In genomic region chr6:90892401-90892800, GRCm38 (mm10) we compare ENCODE assay signal across 34 mouse cellular contexts.
"Had no signal": no experiment of that assay in that cellular context is flagged by ENCODE, and none has a peak within 500 bp of the region (broad histone marks: within the 10 kb centered on the region; RNA-seq: fewer than 3 reads in every experiment).

No protein-coding gene starts in this region.

- H3K4me2 ChIP-seq: heart, embryonic 11.5 days; heart, embryonic 12.5 days; heart, embryonic 13.5 days; heart, embryonic 15.5 days; hindbrain, embryonic 12.5 days; hindbrain, embryonic 13.5 days; hindbrain, embryonic 14.5 days; hindbrain, embryonic 15.5 days; intestine, embryonic 15.5 days; kidney, embryonic 15.5 days had no signal

- ATAC-seq: hindbrain, embryonic 16.5 days; hindbrain, postnatal 0 days; inflammation-experienced regulatory T-cells, adult 6 months; intestine, embryonic 15.5 days; intestine, embryonic 16.5 days; intestine, postnatal 0 days had no signal

- H3K27ac ChIP-seq: heart, embryonic 10.5 days; heart, embryonic 13.5 days; heart, embryonic 15.5 days; hindbrain, embryonic 10.5 days; hindbrain, embryonic 12.5 days; hindbrain, embryonic 13.5 days; hindbrain, embryonic 14.5 days; hindbrain, embryonic 15.5 days; hindbrain, postnatal 0 days; intestine, embryonic 15.5 days; kidney, embryonic 15.5 days; kidney, postnatal 0 days; layer of hippocampus, adult 2 months had no signal

- H3K36me3 ChIP-seq: heart, embryonic 10.5 days; heart, embryonic 12.5 days; heart, embryonic 13.5 days; heart, embryonic 15.5 days; hindbrain, embryonic 10.5 days; hindbrain, embryonic 12.5 days; hindbrain, embryonic 13.5 days; hindbrain, embryonic 15.5 days; intestine, embryonic 15.5 days; kidney, embryonic 15.5 days had no signal

- H3K4me1 ChIP-seq: hindbrain, embryonic 15.5 days; intestine, embryonic 15.5 days; kidney, embryonic 15.5 days had no signal

- H3K9ac ChIP-seq: heart, embryonic 12.5 days; heart, embryonic 13.5 days; heart, embryonic 15.5 days; hindbrain, embryonic 12.5 days; hindbrain, embryonic 13.5 days; hindbrain, embryonic 14.5 days; hindbrain, embryonic 15.5 days; intestine, embryonic 15.5 days; kidney, embryonic 15.5 days had no signal

- H3K4me3 ChIP-seq: heart, embryonic 10.5 days; heart, embryonic 12.5 days; heart, embryonic 13.5 days; heart, embryonic 15.5 days; hindbrain, embryonic 10.5 days; hindbrain, embryonic 12.5 days; hindbrain, embryonic 13.5 days; hindbrain, embryonic 15.5 days; intestine, embryonic 15.5 days; kidney, embryonic 15.5 days; layer of hippocampus, adult 2 months had no signal

- DNase-seq: heart, postnatal 10 days; heart, postnatal 14 days; heart, postnatal 4 days; kidney, adult 11 months; kidney, adult 18-20 months; kidney, adult 2 months; kidney, adult 8-10 months; kidney, adult 9 months; kidney, postnatal 10 days; kidney, postnatal 14 days; kidney, postnatal 25 days; kidney, postnatal 36 days; kidney, postnatal 4 days; layer of hippocampus, adult 9-11 months; layer of hippocampus, postnatal 36 days had no signal

- H3K9me3 ChIP-seq: heart, embryonic 10.5 days; heart, embryonic 12.5 days; heart, embryonic 13.5 days; heart, embryonic 15.5 days; hindbrain, embryonic 10.5 days; hindbrain, embryonic 12.5 days; hindbrain, embryonic 13.5 days; hindbrain, embryonic 15.5 days; intestine, embryonic 15.5 days; kidney, embryonic 15.5 days had no signal

- H3K27me3 ChIP-seq: heart, embryonic 12.5 days; heart, embryonic 13.5 days; heart, embryonic 15.5 days; hindbrain, embryonic 12.5 days; hindbrain, embryonic 13.5 days; hindbrain, embryonic 15.5 days; intestine, embryonic 15.5 days; kidney, embryonic 15.5 days had no signal
